Mouse (Mus musculus) G1E-ER4 (cell line): ENCODE data around the gene Krt7. TPM values are rescaled to one million over a fixed set of nuclear protein-coding genes. Genes with fewer than 3 reads are reported as not detected.

Experiments
- GATA1 ChIP-seq: IDR thresholded peaks from one replicate; pipeline ENCODE4 v1.8.0; 2012; ENCODE audit warnings: low read length, inconsistent platforms
- polyA plus RNA-seq: library from polyadenylated mRNA; stranded (reverse); fragments of >175 nt; gene quantifications from 2 replicates; pipeline ENCODE4 v1.2.3, GENCODE M21; 2012

Krt7 gene
- polyA plus RNA-seq, 1 experiment = not detected

DNA sequence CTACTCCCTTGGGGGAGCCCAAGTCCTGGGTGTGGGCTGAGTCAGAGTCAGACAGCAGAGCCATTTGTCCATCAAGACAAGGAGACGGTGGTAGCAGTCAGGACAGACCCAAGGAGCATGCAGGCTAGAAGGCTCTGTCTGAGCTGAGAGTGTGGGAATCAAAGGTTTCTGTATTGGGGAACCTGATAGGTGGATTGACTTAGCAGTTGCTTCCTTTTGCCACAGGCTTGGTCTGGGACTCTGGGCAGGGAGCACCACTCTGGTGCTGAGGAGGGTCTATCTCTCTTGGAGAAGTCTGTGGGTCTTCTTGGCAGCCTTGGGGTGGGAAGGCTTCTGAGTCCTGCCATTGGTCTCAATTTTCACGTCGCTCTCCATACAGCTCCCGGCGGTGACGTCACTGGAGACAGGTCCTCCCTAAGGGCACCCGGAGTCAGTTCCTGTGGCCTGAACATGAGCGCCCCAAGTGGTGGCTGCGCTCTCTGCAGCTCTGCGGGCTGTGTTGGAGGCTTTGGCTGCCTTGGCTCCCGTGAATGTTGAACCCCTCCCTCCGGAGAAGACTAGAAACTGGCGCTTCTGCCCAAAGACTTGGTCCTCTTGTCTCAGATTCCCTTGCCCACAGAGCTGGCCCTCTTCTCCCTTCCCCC lies 42.4 kb downstream of the Krt7 start:
- TF ChIP-seq GATA1 = no peak

DNA sequence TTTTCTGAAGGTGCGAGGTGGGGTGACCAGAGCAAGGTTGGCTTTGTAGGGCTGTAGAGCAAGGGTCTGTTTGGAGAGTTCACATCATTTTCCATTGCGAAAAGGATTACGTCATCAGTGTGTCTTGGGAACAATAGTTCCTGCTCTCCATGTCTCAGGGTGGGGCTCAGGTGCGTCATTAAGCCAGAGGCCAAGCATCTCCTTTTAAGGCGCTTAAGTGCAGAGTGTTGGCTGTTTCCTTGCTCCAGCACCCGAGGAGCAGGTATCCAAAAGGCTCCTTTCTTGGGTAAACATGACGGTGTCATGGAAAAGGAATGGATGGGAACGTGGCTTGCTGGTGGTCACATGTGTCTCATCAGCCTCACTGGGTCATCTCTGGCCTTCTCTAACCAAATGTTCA lies 43.9 kb downstream of the Krt7 start:
- TF ChIP-seq GATA1 = no peak

DNA sequence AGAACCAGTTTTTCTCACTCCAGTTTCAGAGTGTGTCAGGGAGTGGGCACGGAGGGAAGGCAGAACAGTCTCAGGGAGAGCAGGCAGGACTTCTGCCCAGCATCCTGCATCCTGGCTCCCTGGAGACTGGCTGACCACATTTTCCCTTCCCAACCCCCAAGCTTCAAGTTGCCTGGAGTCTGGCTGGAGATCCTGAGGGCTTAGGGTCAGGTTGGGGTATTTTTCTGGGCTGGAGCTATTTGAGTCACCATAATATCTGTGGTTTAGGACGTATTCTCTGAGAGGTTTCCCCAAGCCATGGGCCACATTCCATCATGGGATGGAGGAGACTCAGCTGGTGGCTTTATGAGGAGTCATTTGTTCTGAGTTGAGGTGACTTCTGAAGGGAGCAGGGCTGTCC lies 44.4 kb downstream of the Krt7 start:
- TF ChIP-seq GATA1 = no peak

DNA sequence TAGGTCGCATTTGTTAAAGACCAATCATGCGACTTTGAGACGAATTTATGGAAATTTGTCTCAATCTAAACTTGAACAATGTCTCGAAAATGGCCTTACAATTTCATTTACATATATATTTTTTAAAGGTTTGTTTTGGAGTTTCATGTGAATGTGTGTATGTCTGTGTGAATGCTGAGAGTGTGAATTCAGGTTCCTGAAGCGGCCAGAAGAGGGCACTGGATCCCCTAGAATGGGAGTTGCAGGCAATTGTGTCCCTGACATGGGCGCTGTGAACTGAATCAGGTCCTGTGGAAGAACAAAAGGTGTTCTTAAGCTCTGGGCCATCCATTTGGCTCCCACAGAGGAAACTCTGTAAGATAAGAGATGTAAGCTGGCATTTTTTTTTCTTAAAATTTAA lies 45.0 kb downstream of the Krt7 start:
- no peak for TF ChIP-seq GATA1

DNA sequence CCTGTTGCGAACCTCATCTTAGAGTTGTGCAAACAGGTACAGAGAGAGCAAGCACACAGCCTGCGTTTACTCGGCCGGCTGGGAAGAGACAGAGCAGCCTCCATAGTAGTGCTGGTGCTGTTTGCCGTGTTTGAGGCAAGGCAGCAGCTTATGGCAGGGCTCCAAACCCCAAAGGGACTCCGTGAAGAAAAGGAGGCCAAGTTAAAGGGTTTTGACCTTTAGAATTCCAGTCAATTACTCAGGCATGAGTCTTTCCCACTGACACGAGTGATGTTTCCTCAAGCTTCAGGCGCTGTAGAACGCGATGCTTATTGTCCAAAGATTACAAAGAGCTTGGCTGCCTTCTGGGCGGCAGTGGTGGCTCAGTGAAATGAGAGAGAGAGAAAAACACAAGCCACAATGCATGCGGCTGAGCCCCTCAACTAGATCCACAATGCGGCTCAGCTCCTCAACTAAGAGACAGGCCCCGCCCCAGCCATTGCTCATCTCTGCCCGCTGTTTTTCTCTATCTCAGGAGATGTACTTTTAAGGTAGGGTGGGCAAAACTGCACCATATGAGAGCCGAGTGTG lies 47.6 kb downstream of the Krt7 start:
- no peak for TF ChIP-seq GATA1

DNA sequence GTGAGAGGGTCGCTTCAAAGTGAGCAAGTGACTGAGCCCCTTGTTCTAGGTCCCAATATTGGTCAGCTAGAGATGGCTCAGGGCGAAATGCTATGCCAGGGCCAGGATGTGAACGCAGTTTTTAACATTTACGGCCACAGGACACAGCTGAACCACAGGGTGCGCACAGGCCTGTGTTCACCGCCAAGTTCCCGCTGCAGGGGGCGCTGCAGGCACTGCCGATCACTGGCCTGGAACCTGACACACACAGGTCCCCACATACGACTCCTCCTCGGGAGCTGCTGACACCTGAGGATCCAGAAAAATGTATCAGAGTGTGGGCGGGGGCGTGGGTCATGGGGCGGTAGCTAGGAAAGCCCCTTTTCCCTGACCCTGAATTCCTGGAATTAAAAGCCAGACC lies 48.4 kb downstream of the Krt7 start:
- TF ChIP-seq GATA1 = no peak

- no peak for TF ChIP-seq GATA1
Measured at GRCm38 (mm10) chr15:101463651-101464050, 52.8 kb downstream of the Krt7 start, which contains the start of gene Krt81. TSS of gene Krt81 (minus strand) at chr15:101463751.

- TF ChIP-seq GATA1 = no peak
Measured at GRCm38 (mm10) chr15:101469093-101469492, 58.2 kb downstream of the Krt7 start.

DNA sequence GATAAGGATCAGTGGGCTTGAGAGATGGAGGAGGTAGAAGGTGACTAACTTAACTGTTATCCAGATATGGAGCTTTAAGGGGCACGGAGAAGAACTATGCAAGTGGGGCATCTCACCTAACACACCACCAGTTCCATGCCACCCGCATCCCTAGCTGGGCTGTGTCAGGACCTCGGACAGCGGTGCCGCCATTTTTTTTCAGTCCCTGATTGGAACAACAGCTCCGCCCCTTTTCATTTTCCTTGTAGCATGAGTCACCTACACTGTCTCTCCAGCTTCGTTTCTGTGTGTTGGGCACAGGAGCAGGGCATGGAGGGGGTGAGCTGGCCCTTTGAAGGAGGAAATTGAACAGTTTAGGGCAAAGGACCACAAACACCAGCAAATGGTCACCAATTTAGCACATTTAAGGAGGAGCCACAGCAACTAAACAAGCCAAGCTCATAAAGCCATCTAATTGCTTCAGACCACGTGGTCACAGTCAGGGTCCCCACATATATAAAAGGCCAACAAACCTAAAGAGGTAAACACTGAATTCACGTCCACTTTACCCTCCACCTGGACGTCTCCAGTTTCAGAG lies 62.2 kb downstream of the Krt7 start, which contains the start of gene Krt86:
Gene Krt86 (plus strand): TSS at position 527 of the 577 bp plus-strand sequence.
- no peak for TF ChIP-seq GATA1

DNA sequence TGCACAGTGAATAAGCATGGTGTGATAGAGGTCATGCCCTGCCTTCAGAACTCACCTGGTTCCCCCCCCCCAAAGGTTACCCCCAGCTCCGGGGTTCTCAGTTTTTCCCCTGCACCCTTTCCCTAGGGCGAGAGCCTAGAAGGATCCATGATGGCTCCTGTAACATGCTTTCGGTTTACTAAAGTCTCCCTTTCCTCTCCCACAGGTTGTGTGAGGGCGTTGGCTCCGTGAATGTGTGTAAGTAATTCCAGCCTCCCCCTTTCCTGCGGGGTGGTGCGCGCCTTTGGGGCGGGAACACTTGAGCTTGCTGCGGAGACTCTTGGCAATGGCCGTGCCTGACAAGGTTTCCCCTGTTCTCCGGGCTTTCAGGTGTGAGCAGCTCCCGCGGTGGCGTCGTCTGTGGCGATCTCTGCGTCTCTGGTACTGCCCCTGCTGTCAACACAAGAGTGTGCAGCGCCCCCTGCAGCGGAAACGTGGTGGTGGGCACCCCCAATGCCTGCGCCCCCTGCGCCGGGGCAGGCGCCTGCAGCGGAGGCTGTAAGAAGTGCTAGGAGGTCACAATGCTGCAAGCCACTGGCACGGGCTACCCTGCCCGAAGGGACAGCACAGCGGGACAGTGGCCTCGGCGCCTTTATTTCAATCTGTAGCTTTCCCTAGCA lies 68.3 kb downstream of the Krt7 start:
- no peak for TF ChIP-seq GATA1

GRCm38 (mm10) chr15:101479666-101480060 lies 68.8 kb downstream of the Krt7 start:
- TF ChIP-seq GATA1 = no peak

Other genes with a start within 250 kb of the Krt7 start
- not detected in 2 replicates for gene Acvr1b, start 237.0 kb upstream of the Krt7 start, polyA plus RNA-seq
- not detected in 2 replicates for gene Grasp, start 186.9 kb upstream of the Krt7 start, polyA plus RNA-seq
- gene Nr4a1, start 156.8 kb upstream of the Krt7 start, polyA plus RNA-seq = not detected in 2 replicates
- gene Atg101, start 126.8 kb upstream of the Krt7 start, polyA plus RNA-seq = 39.0 and 53.7 TPM in 2 replicates
- not detected in 2 replicates for gene 6030408B16Rik, start 117.8 kb upstream of the Krt7 start, polyA plus RNA-seq
- gene Krt80, start 40.9 kb upstream of the Krt7 start, polyA plus RNA-seq = not detected in 2 replicates
- not detected in 2 replicates for gene Krt87, start 27.8 kb downstream of the Krt7 start, polyA plus RNA-seq
- not detected in 2 replicates for gene Krt88, start 36.7 kb downstream of the Krt7 start, polyA plus RNA-seq
- gene Krt81, start 52.7 kb downstream of the Krt7 start, polyA plus RNA-seq = not detected in 2 replicates
- gene Krt86, start 62.4 kb downstream of the Krt7 start, polyA plus RNA-seq = not detected in 2 replicates
- gene Krt83, start 80.5 kb downstream of the Krt7 start, polyA plus RNA-seq = not detected in 2 replicates
- not detected in 2 replicates for gene Gm49425, start 106.2 kb downstream of the Krt7 start, polyA plus RNA-seq
- gene Krt84, start 121.8 kb downstream of the Krt7 start, polyA plus RNA-seq = not detected in 2 replicates
- not detected in 2 replicates for gene Krt82, start 139.6 kb downstream of the Krt7 start, polyA plus RNA-seq
- gene Krt90, start 151.9 kb downstream of the Krt7 start, polyA plus RNA-seq = not detected in 2 replicates
- not detected in 2 replicates for gene Krt75, start 162.9 kb downstream of the Krt7 start, polyA plus RNA-seq
- gene Gm5414, start 217.1 kb downstream of the Krt7 start, polyA plus RNA-seq = not detected in 2 replicates
- gene Gm5478, start 236.3 kb downstream of the Krt7 start, polyA plus RNA-seq = not detected in 2 replicates